In the genomic region with DNA sequence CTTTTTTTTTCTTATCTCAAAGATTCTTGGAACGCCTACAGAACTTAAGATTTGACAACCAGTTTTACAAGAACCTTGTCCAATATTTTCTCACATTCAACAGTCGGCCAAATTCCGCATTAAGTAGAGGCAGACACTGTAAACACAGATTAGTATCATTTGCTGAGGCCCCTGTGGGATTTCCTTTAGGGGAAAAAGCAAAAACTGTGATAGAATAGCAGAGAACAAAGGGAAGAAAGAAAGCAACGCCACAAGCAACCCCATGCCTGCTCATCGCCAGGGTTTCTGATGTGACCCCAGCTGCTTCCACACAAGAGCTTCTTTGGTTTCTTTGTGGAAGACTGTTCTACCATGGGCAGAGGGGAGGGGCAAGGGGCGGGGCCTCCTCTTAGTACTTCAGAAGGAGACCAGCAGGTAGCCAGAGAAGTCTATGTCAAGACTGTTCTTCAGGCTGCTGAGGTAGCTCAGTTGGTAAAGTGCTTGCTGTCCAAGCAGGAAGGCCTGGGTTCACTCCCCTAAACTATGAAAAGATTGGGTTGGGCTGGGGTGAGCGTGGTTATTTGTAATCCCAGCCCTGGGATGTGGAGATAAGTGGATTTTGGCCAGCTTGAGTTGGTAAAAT, we compare ENCODE assay signal across 12 mouse cellular contexts. TPM values are rescaled to one million over a fixed set of nuclear protein-coding genes. Genes with fewer than 3 reads are reported as not detected.
DNase-seq lines count a peak whose midpoint lies in the region; ATAC-seq lines count a peak whose summit lies in the region.
"Had no signal": no experiment of that assay in that cellular context is flagged by ENCODE, and none has a peak within 500 bp of the region (broad histone marks: within the 10 kb centered on the region; RNA-seq: fewer than 3 reads in every experiment).

No protein-coding gene starts in this region.

- H3K27ac ChIP-seq in midbrain, embryonic 11.5 days (ENCODE audit: low read depth, low read length): no peak overlapping the region
- H3K27ac ChIP-seq in midbrain, embryonic 14.5 days (replicated peaks; ENCODE audit: low read depth, low read length): no peak overlapping the region
- H3K27ac ChIP-seq in forebrain, embryonic 11.5 days (ENCODE audit: low read depth, low read length): no peak overlapping the region
- H3K27ac ChIP-seq: heart, embryonic 13.5 days; left cerebral cortex, adult 2 months; liver, embryonic 13.5 days had no signal

- H3K27me3 ChIP-seq in midbrain, embryonic 11.5 days (ENCODE audit: control insufficient read depth, insufficient read depth, low read length): no peaks in the 10 kb centered on the region
- H3K27me3 ChIP-seq in midbrain, embryonic 14.5 days (ENCODE audit: control insufficient read depth, insufficient read depth, low read length): no peaks in the 10 kb centered on the region
- H3K27me3 ChIP-seq in forebrain, embryonic 11.5 days (ENCODE audit: control insufficient read depth, insufficient read depth, low read length): peaks cover 4% of the 10 kb centered on the region; the same call in 1 of the 2 replicates
- H3K27me3 ChIP-seq: heart, embryonic 13.5 days; liver, embryonic 13.5 days had no signal

- H3K4me1 ChIP-seq in midbrain, embryonic 11.5 days (ENCODE audit: control insufficient read depth, insufficient read depth, low read length): peaks cover 7% of the 10 kb centered on the region
- no peaks in the 10 kb centered on the region; the same call in 1 of the 2 replicates for H3K4me1 ChIP-seq in midbrain, embryonic 14.5 days (ENCODE audit: control insufficient read depth, insufficient read depth, low read length)
- H3K4me1 ChIP-seq in forebrain, embryonic 11.5 days (replicated peaks; ENCODE audit: control insufficient read depth, insufficient read depth, low read length): 0 out of 2 replicates have a peak, but pooled peaks cover 2% of the 10 kb centered on the region
- H3K4me1 ChIP-seq: heart, embryonic 13.5 days had no signal

- DNase-seq in midbrain, embryonic 11.5 days (ENCODE audit: low spot score, missing footprints): peak; percentile 90
- DNase-seq in midbrain, embryonic 14.5 days: no peak
- peak; percentile 76 for DNase-seq in forebrain, embryonic 11.5 days (ENCODE audit: low spot score)
- DNase-seq in gastrocnemius, adult 8-10 months (ENCODE audit: low spot score in 2 of 2): no peak
- DNase-seq in cerebellum, adult 11-12 months: no peak
- no peak for DNase-seq in cerebellum, postnatal 14 days
- DNase-seq: kidney, postnatal 25 days; liver, embryonic 13.5 days had no signal

- 14% methylated on average over 7 of the region's 7 CpGs for WGBS in midbrain, embryonic 11.5 days
- WGBS in midbrain, embryonic 14.5 days: 11% methylated on average over 7 of the region's 7 CpGs
- WGBS in forebrain, embryonic 11.5 days: 15% methylated on average over 7 of the region's 7 CpGs

- ATAC-seq in midbrain, embryonic 11.5 days (ENCODE audit: low FRiP score): peak; percentile 77
- ATAC-seq in midbrain, embryonic 14.5 days (ENCODE audit: low FRiP score, low TSS enrichment): no peak
- ATAC-seq in common myeloid progenitor, adult 5-6 weeks (replicated peaks; ENCODE audit: low read depth, poor library complexity, severe bottlenecking): peak; percentile 33; the same call in 1 of the 2 replicates
- peak; percentile 82 for ATAC-seq in forebrain, embryonic 11.5 days (replicated peaks; ENCODE audit: low FRiP score)
- peak; percentile 25; the same call in 1 of the 2 replicates for ATAC-seq in megakaryocyte-erythroid progenitor cell, adult 5-6 weeks (replicated peaks; ENCODE audit: low FRiP score, low TSS enrichment, poor library complexity, severe bottlenecking)

- H3K9ac ChIP-seq in midbrain, embryonic 11.5 days (ENCODE audit: low read length): peak overlapping the region; percentile 18; the same call in 1 of the 2 replicates
- no peak overlapping the region for H3K9ac ChIP-seq in midbrain, embryonic 14.5 days (replicated peaks; ENCODE audit: low read length)
- H3K9ac ChIP-seq in forebrain, embryonic 11.5 days (ENCODE audit: low read length): no peak overlapping the region
- H3K9ac ChIP-seq: heart, embryonic 13.5 days; liver, embryonic 13.5 days had no signal

- no peaks in the 10 kb centered on the region for H3K36me3 ChIP-seq in midbrain, embryonic 11.5 days (ENCODE audit: control insufficient read depth, insufficient read depth, low read length)
- H3K36me3 ChIP-seq in midbrain, embryonic 14.5 days (ENCODE audit: control insufficient read depth, insufficient read depth, low read length): no peaks in the 10 kb centered on the region
- H3K36me3 ChIP-seq in forebrain, embryonic 11.5 days (ENCODE audit: control insufficient read depth, insufficient read depth, low read length): no peaks in the 10 kb centered on the region
- H3K36me3 ChIP-seq: heart, embryonic 13.5 days; liver, embryonic 13.5 days had no signal

- no peak overlapping the region for H3K4me3 ChIP-seq in midbrain, embryonic 11.5 days (ENCODE audit: low read depth, low read length)
- H3K4me3 ChIP-seq in midbrain, embryonic 14.5 days (replicated peaks; ENCODE audit: low read depth, low read length): no peak overlapping the region
- H3K4me3 ChIP-seq in forebrain, embryonic 11.5 days (ENCODE audit: low read depth, low read length): no peak overlapping the region
- H3K4me3 ChIP-seq: heart, embryonic 13.5 days; left cerebral cortex, adult 2 months; liver, embryonic 13.5 days had no signal

- no peak overlapping the region for H3K4me2 ChIP-seq in midbrain, embryonic 11.5 days
- no peak overlapping the region for H3K4me2 ChIP-seq in midbrain, embryonic 14.5 days (ENCODE audit: low read length)
- H3K4me2 ChIP-seq in forebrain, embryonic 11.5 days (ENCODE audit: low read depth, low read length, severe bottlenecking): no peak overlapping the region
- H3K4me2 ChIP-seq: heart, embryonic 13.5 days; liver, embryonic 13.5 days had no signal

- no peaks in the 10 kb centered on the region for H3K9me3 ChIP-seq in midbrain, embryonic 11.5 days (ENCODE audit: control insufficient read depth, low read length)
- no peaks in the 10 kb centered on the region for H3K9me3 ChIP-seq in midbrain, embryonic 14.5 days (ENCODE audit: control insufficient read depth, low read length)
- no peaks in the 10 kb centered on the region for H3K9me3 ChIP-seq in forebrain, embryonic 11.5 days (ENCODE audit: control insufficient read depth, low read length)
- H3K9me3 ChIP-seq: heart, embryonic 13.5 days; liver, embryonic 13.5 days had no signal

RNA-seq across cellular contexts. Expression of a gene that starts 39.7 kb away (rescaled TPM):
- polyA plus RNA-seq in midbrain, embryonic 11.5 days (2014; fragmentation: Nextera tagmentation; extraction: Ambion mirVana): 0.66 and 0.86 TPM in 2 replicates
- polyA plus RNA-seq in midbrain, embryonic 14.5 days (2014; fragmentation: Nextera tagmentation; extraction: Ambion mirVana): 1.3 and 1.5 TPM in 2 replicates
- 0.05 TPM in 1 of 2 replicates, not detected in the other for total RNA-seq in common myeloid progenitor, adult 5-6 weeks (2017)
- 0.53 and 0.84 TPM in 2 replicates for polyA plus RNA-seq in forebrain, embryonic 11.5 days (2014; fragmentation: Nextera tagmentation; extraction: Ambion mirVana)
- total RNA-seq in megakaryocyte-erythroid progenitor cell, adult 5-6 weeks (2014; fragmentation: Nextera tagmentation): 1.1 and 1.6 TPM in 2 replicates
- 0.46 and 4.5 TPM in 2 replicates for total RNA-seq in megakaryocyte-erythroid progenitor cell, adult 5-6 weeks (2017)
- not detected for total RNA-seq in gastrocnemius, adult 8-10 months (2022)

Comparison
In these comparisons a context has a peak if more than half of its experiments do, and no peak if none do; other contexts are left out.
1. DNase-seq: peak in midbrain, embryonic 11.5 days (single experiment) and forebrain, embryonic 11.5 days (single experiment); none in midbrain, embryonic 14.5 days (single experiment), gastrocnemius, adult 8-10 months (0 of 2), cerebellum, adult 11-12 months (single experiment) and cerebellum, postnatal 14 days (0 of 2).